Mouse (Mus musculus) bone marrow macrophage, adult 2 months (primary cell): ENCODE measurements at regions not wholly inside any gene's neighbourhood (a gene's known extent, or its start where the extent isn't known, plus 50 kb on each side); places are given as distances from the start of the nearest gene placed in this dataset.

Source experiments
- H3K27ac ChIP-seq: 2 replicates; pipeline ENCODE4 v1.5.1; 2012; ENCODE audit warnings: low read depth, low read length; ENCODE audit not compliant: insufficient read depth
- H3K4me1 ChIP-seq: 2 replicates; pipeline ENCODE4 v1.6.1; 2012; ENCODE audit warnings: low read length; ENCODE audit not compliant: control insufficient read depth, insufficient read depth
- H3K4me3 ChIP-seq: 2 replicates; pipeline ENCODE4 v1.5.1; 2012; ENCODE audit warnings: mild to moderate bottlenecking, low read length, moderate library complexity; ENCODE audit not compliant: insufficient read depth
- CTCF ChIP-seq: IDR thresholded peaks from 2 replicates; pipeline ENCODE4 v1.5.1; 2012; ENCODE audit warnings: low read depth, mild to moderate bottlenecking, low read length, moderate library complexity
- POLR2A ChIP-seq: IDR thresholded peaks from 2 replicates; pipeline ENCODE4 v1.6.1; 2012; ENCODE audit warnings: mild to moderate bottlenecking, low read depth, low read length, borderline replicate concordance

GRCm38 (mm10) chr8:93653421-93653820, 117.8 kb upstream of the Ces5a start:
- H3K4me1 ChIP-seq: no peaks in the 10 kb centered on the region
- TF ChIP-seq CTCF: no peak
- TF ChIP-seq POLR2A: no peak
- no peak overlapping the region for H3K4me3 ChIP-seq
- no peak overlapping the region for H3K27ac ChIP-seq

GRCm38 (mm10) chr8:93653913-93654705, 118.5 kb upstream of the Ces5a start:
- Histone ChIP-seq H3K27ac (no peak overlapping the region), H3K4me3 (no peak overlapping the region), H3K4me1 (no peaks in the 10 kb centered on the region)
- no peak for TF ChIP-seq POLR2A
- no peak for TF ChIP-seq CTCF

GRCm38 (mm10) chr8:93655752-93656151, 120.1 kb upstream of the Ces5a start:
- Histone ChIP-seq H3K4me3 (no peak overlapping the region), H3K27ac (no peak overlapping the region), H3K4me1 (no peaks in the 10 kb centered on the region)
- no peak for TF ChIP-seq CTCF
- TF ChIP-seq POLR2A: no peak

GRCm38 (mm10) chr8:93661739-93662138, 126.1 kb upstream of the Ces5a start:
- Histone ChIP-seq H3K4me3 (no peak overlapping the region), H3K27ac (no peak overlapping the region)

GRCm38 (mm10) chr8:93662219-93662618, 126.6 kb upstream of the Ces5a start:
- H3K4me1 ChIP-seq: no peaks in the 10 kb centered on the region
- TF ChIP-seq CTCF: no peak
- no peak overlapping the region for H3K4me3 ChIP-seq
- H3K27ac ChIP-seq: no peak overlapping the region

More at GRCm38 (mm10) chr8:93661739-93662138, 126.1 kb upstream of the Ces5a start:
- no peak for TF ChIP-seq CTCF
- TF ChIP-seq POLR2A: no peak
- no peaks in the 10 kb centered on the region for H3K4me1 ChIP-seq

- H3K27ac ChIP-seq: no peak overlapping the region
- TF ChIP-seq POLR2A (no peak), CTCF (no peak)
- no peaks in the 10 kb centered on the region for H3K4me1 ChIP-seq
- no peak overlapping the region for H3K4me3 ChIP-seq
Observed at GRCm38 (mm10) chr8:93663851-93664250, 128.2 kb upstream of the Ces5a start.

GRCm38 (mm10) chr8:93668306-93668705, 132.7 kb upstream of the Ces5a start:
- TF ChIP-seq POLR2A (no peak), CTCF (no peak)
- H3K4me1 ChIP-seq: no peaks in the 10 kb centered on the region
- no peak overlapping the region for H3K4me3 ChIP-seq
- H3K27ac ChIP-seq: no peak overlapping the region

GRCm38 (mm10) chr8:93674721-93675120, 135.0 kb upstream of the Gnao1 start:
- no peak overlapping the region for H3K4me3 ChIP-seq
- TF ChIP-seq POLR2A (no peak), CTCF (no peak)
- H3K4me1 ChIP-seq: no peaks in the 10 kb centered on the region
- no peak overlapping the region for H3K27ac ChIP-seq

- no peaks in the 10 kb centered on the region for H3K4me1 ChIP-seq
- TF ChIP-seq POLR2A (no peak), CTCF (no peak)
- no peak overlapping the region for H3K4me3 ChIP-seq
- H3K27ac ChIP-seq: no peak overlapping the region
Observed at GRCm38 (mm10) chr8:93683773-93684391, 125.9 kb upstream of the Gnao1 start.

- H3K27ac ChIP-seq: no peak overlapping the region
- H3K4me1 ChIP-seq: no peaks in the 10 kb centered on the region
- TF ChIP-seq CTCF (no peak), POLR2A (no peak)
- H3K4me3 ChIP-seq: no peak overlapping the region
Observed at GRCm38 (mm10) chr8:93684392-93684791, 125.4 kb upstream of the Gnao1 start.

- Histone ChIP-seq H3K4me1 (no peaks in the 10 kb centered on the region), H3K4me3 (no peak overlapping the region), H3K27ac (no peak overlapping the region)
- TF ChIP-seq POLR2A (no peak), CTCF (no peak)
Observed at GRCm38 (mm10) chr8:93688845-93689244, 120.9 kb upstream of the Gnao1 start.
